Mouse (Mus musculus) heart, postnatal 0 days (tissue): ENCODE data around the gene Nudt3.

ENCODE experiments used
- CTCF ChIP-seq: IDR thresholded peaks from 2 replicates; pipeline ENCODE4 v1.5.1; 2016; ENCODE audit warnings: antibody characterized with exemption, control low read depth, low read depth
- EP300 ChIP-seq: IDR thresholded peaks from 2 replicates; pipeline ENCODE4 v1.6.1; 2016; ENCODE audit warnings: antibody characterized with exemption, low read depth

DNA sequence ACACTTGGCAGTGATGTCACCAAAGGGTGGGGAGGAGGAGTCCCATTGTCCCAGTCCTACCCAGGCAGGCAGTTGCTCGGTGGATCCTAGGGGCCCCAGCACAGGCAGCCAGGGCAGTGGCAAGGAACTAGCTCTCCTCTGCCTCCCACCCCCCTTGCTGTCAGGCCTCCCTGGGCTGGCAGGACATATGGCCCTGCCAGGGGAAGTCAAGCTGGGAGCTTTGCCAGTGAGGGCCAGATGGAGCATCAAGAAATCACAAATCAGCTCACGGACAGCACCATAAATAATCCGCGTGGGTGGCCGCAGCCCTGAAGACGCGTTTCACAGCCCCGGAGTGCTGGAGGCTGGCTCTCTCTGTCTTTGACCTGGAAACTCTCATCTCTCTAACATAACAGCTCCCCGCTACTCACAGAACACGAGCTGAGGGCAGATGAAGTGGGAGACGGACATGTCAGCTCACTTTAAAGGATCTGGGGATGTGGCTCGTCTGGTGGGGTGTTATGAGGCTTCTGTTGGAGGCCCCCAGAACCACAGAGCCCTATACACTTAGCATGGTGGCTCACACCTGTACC lies 19.3 kb upstream of the Nudt3 start:
- TF ChIP-seq CTCF = no peak
- TF ChIP-seq EP300 = no peak
